Mouse (Mus musculus) cortical plate, adult 2 months (tissue): ENCODE data around the gene Atp6v1d.

ENCODE experiments used
- CTCF ChIP-seq: fragments of 200-500 bp; IDR thresholded peaks from 2 replicates; pipeline ENCODE4 v1.5.1; 2011; ENCODE audit warnings: mild to moderate bottlenecking, control low read depth, low read length; ENCODE audit not compliant: insufficient read depth; ENCODE audit errors: extremely low read depth
- POLR2A ChIP-seq: fragments of 200-500 bp; IDR thresholded peaks from 2 replicates; pipeline ENCODE4 v1.6.1; 2011; ENCODE audit warnings: mild to moderate bottlenecking, low read length, control low read depth; ENCODE audit not compliant: insufficient read depth; ENCODE audit errors: extremely low read depth

- TF ChIP-seq CTCF, result no peak
- TF ChIP-seq POLR2A, result no peak
Measured at GRCm38 (mm10) chr12:78862254-78862730, 854 bp upstream of the Atp6v1d start.
